Mouse (Mus musculus): Measurements from ENCODE around the gene Scarb1.
A peak's percentile ranks its signal among the peaks of the same experiment; 100 is the strongest.

Scarb1 gene

DNA sequence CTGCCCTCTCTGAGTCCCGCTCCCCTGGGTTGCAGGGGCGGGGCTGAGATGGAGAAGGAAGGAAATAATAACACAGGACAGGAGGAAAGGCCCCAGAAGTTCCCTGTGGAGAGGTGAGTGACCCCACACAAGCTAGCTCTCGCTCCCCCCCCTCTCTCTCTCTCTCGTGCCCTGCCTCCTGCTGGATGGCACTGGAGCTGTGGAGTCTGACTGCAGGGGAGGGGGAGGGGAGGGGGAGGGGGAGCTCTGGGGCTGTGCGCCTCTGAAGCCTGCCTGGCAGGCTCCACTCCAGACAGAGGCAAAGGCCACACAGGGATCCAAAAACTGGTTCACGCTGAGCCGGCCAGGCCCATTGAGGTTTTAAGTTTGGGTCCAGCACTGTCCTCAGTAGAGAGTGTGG lies 99.3 kb downstream of the Scarb1 start:
- DNase-seq (ENCODE audit: extremely low spot score, low spot score), result peak; percentile 47

DNA sequence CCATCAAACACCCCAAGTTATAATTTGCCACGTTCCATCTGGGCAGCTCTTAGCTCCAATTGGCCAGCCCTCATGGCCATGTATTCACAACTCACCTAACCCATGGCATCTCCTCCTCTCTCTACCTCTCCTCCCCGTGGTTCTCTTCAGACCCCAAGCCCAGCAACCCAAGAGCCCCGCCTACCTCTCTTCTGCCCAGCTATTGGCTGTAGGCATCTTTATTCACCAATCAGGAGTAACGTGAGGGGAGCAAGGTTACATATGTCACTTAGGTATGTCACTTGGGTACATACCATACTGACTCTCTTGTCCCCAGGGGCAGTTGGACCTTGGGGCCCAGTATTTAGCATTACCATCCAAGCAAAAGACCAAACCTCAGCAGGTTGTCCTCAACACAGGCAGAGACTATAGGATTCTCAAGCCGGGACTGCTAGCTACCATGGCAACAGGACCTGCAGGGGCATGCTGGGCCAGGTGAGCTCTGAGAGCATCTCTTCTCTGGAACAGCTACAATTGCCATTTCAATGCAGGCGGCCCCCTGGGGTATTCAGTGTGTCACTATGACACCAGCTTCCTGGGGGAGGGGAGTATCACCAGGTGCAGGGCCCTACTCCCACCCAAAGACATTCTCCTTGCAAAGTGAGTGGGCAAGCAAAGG lies 100.6 kb downstream of the Scarb1 start:
- DNase-seq (ENCODE audit: extremely low spot score, low spot score), result no peak

DNA sequence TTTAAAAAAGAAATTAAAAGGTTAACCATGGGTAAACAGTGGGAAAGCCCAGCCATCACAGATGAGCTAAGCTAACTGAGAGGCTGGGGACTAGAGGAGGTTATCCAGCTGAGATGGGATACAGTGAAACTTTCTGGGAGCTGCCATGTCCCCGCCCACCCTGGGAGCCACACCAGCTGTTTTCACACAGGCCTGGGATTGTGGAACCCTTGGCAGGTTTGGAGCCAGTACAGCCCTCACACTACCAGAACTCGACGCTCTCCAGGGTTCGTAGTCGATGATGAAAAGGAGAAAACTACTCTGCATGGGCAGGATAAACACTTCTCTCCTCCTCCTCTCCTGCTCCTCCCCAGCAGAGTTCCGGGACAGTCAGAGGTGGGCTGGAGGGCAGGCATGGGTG lies 105.0 kb downstream of the Scarb1 start:
- DNase-seq (ENCODE audit: extremely low spot score, low spot score), result no peak

DNA sequence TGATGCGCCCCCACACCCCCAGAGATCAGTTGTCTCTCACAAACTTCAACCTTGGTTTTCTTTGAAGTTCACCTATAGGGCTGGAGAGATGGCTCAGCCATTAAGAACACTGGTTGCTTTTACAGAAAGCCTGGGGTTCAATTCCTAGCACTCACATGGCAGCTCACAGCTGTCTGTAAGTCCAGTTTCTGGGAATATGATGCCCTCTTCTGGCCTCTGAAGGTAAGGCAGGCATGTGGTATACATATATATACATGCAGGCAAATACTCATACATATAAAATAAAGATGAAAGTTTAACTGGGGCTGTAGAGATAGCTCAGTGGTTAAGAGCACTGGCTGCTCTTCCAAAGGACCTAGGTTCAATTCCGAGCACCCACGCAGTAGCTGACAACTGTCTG lies 105.5 kb downstream of the Scarb1 start:
- DNase-seq (ENCODE audit: extremely low spot score, low spot score), result no peak

DNA sequence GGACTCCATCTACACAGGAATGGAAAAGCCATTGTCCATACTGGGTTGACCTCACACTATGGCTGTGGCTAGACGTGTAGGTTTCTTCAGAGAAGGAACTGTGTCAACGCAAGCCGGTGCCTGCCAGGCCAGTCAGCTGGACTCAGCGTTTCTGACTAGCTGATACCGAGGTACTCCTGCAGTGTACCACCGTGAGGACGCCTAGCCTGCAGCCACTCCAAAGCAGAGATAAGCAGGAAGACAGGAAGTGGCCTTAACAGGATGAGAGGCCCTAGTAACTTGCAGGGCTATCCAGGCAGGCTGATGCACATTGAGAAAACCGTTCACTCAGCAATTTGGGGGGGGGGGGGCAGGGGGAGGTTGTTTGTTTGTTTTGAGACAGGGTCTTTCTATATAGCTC lies 106.5 kb downstream of the Scarb1 start:
- no peak for DNase-seq (ENCODE audit: extremely low spot score, low spot score)

DNA sequence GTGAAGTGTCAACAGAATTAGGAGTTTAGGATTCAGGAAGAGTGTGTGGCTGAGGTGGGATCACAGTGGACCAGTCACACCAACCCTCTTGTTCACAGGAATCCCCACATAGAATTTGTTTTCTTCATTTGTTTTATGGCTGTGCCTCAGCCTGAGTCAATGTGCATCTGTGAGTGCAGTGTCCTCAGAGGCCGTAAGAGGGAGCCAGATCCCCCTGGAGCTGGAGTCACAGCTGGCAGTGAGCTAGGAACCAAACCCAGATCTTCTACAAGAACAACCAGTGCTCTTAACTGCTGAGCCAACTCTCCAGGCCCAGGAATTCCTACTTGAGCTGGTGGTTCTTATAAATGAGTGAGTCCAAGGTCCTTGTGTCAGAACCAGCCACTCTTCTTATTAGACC lies 107.4 kb downstream of the Scarb1 start:
- no peak for DNase-seq (ENCODE audit: extremely low spot score, low spot score)

DNA sequence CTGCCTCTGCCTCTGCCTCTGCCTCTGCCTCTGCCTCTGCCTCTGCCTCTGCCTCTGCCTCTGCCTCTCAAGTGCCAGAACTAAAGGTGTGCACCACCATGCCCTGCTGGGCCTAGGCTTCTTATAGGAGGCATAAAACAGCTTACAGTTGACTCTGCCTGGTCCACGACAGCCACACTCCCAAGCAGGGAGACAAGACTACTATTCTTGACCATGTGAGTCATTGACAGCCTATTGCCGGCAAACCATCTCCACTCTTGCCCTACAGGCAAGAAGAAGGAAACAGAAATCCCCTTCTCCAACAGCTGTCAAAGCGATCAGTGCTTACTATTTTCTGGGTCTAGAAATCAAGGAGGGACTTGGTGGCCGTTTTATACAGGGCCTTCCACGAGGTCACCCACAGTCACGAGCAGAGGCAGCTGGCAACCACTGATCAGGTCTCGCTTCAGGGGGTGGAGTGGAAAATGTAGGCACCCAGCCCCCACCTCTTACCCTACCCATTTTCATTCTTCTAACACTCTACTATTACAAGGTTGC lies 108.4 kb downstream of the Scarb1 start:
- DNase-seq (ENCODE audit: extremely low spot score, low spot score), result no peak

DNA sequence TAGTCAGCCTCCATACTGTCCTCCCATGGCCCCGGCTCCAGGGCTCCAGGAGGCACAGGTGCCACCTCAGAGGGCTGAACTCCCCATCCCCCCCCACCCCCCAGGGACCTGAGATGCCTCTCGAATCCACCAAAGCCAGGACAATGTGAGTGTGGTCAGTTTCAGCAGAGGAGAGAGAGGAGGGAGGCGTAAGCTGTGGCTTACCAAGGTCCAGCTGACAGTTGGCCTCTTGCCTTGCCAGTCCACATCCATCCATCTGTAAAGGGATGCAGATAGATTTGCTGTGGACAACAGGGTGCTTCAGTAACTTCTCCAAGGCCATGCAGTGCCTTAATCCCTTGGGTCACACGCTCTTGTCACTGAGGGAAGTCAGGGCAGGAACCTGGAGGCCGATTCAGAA lies 110.4 kb downstream of the Scarb1 start:
- DNase-seq (ENCODE audit: extremely low spot score, low spot score), result no peak

DNA sequence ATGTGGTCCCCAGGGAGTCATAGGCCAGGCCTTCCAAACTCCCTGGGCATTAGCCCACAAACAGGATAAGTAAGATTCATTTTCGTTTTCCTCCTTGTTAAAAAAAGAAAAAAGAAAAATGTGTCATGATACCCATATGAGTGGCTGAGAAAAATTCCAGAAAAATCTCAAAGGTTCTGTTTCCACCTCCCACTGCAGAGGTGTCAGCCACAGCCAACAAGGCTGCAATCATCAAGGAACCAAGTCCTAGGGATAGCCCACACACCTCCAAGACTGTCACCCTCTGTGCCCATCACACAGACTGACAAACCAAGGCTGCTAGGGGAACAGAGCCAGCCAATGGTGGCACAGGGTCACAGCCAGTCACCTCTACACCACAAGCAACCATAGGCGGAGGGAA lies 111.8 kb downstream of the Scarb1 start:
- no peak for DNase-seq (ENCODE audit: extremely low spot score, low spot score)

DNA sequence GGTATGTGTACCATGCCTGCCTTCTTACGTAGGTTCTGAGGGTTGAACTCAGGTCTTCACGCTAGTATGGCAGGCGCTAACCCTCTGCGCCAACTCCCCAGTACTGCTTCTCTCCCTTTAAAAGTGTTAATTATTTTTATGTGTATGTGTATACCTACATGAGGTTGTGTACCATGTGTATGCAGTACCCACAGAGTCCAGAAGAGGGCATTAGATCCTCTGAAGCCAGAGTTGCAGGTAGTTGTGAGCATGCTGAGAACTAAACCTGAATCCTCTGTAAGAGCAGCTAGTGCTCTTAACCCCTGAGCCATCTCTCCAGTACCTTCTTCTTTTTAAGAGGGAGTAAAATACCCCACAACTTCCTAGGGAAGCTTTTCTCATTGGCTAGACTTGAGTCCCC lies 113.2 kb downstream of the Scarb1 start:
- no peak for DNase-seq (ENCODE audit: extremely low spot score, low spot score)

Data from neural tube, embryonic 10.5 days (tissue).